Mouse (Mus musculus) heart, postnatal 14 days (tissue): Measurements from ENCODE around the gene Gm15056. TPM values are rescaled to one million over a fixed set of nuclear protein-coding genes. Genes with fewer than 3 reads are reported as not detected.

ENCODE experiments used
- DNase-seq, 2 experiments: peaks; one replicate each; pipeline ENCODE4 v3.0.0; 2021 to 2022
- intact Hi-C: fragments of 180-260 bp; cut with DNase I; formaldehyde crosslinking; loops from one replicate; pipeline ENCODE4 v1.15.1; 2025
- long read RNA-seq, 2 experiments: library from polyadenylated mRNA; stranded (forward); transcript quantifications; one replicate each; pipeline ENCODE4 v2.0.0; 2021
- total RNA-seq, 2 experiments: library from RNA; stranded (reverse); gene quantifications; 2 replicates each; pipeline ENCODE4 v1.2.3; 2021

Gene Gm15056
- not detected for total RNA-seq
- long read RNA-seq, experiment 1, result 0 reads
- long read RNA-seq, experiment 2, result 0 reads

GRCm38 (mm10) chr8:20902527-20902926 is at the start of gene Gm15056:
Gene Gm15056, minus strand, starts transcription at chr8:20902627.
- intact Hi-C loops, result no loop called here
- DNase-seq, result no peak

- intact Hi-C loops, result no loop called here
- DNase-seq, result no peak
Measured at GRCm38 (mm10) chr8:20944610-20945009, 42.2 kb upstream of the Gm15056 start, which contains the start of gene AY761185. Gene AY761185, minus strand, starts transcription at chr8:20944710.

GRCm38 (mm10) chr8:20921971-20922370 is 19.5 kb upstream of the Gm15056 start, which contains the start of gene Gm6040:
Gene Gm6040, minus strand, starts transcription at chr8:20922071.
- DNase-seq, result no peak
- intact Hi-C loops, result no loop called here

GRCm38 (mm10) chr8:20912288-20912687 is 9.9 kb upstream of the Gm15056 start:
- no peak for DNase-seq
- intact Hi-C loops, result no loop called here

- intact Hi-C loops, result no loop called here
Measured at GRCm38 (mm10) chr8:20908256-20908655, 5.8 kb upstream of the Gm15056 start.

GRCm38 (mm10) chr8:20907119-20907518 is 4.7 kb upstream of the Gm15056 start:
- no peak for DNase-seq
- intact Hi-C loops, result no loop called here

More at GRCm38 (mm10) chr8:20908256-20908655, 5.8 kb upstream of the Gm15056 start:
- no peak for DNase-seq

- intact Hi-C loops, result no loop called here
- DNase-seq, result no peak
Measured at GRCm38 (mm10) chr8:20892369-20892768, 10.1 kb downstream of the Gm15056 start, which contains the start of gene Defb33. Gene Defb33, plus strand, starts transcription at chr8:20892669.

GRCm38 (mm10) chr8:20874608-20875007 is 27.8 kb downstream of the Gm15056 start:
- intact Hi-C loops, result no loop called here
- no peak for DNase-seq

Other genes with a start within 250 kb of the Gm15056 start
- gene Defb33, start 10.0 kb downstream of the Gm15056 start, total RNA-seq, result not detected
- gene Gm6040, start 19.4 kb upstream of the Gm15056 start, total RNA-seq, result not detected
- gene AY761185, start 42.1 kb upstream of the Gm15056 start, total RNA-seq, result not detected
- gene Defa21, start 122.9 kb upstream of the Gm15056 start, total RNA-seq, result not detected
- gene Defa23, start 152.4 kb upstream of the Gm15056 start, total RNA-seq, result not detected
- gene Defa35, start 162.4 kb upstream of the Gm15056 start, total RNA-seq, result not detected
- gene Defa25, start 181.8 kb upstream of the Gm15056 start, total RNA-seq, result not detected
- gene Gm14851, start 193.4 kb upstream of the Gm15056 start, total RNA-seq, result not detected
- gene Defa30, start 232.0 kb upstream of the Gm15056 start, total RNA-seq, result not detected